Mouse (Mus musculus): ENCODE data around the gene Enthd1.

DNA sequence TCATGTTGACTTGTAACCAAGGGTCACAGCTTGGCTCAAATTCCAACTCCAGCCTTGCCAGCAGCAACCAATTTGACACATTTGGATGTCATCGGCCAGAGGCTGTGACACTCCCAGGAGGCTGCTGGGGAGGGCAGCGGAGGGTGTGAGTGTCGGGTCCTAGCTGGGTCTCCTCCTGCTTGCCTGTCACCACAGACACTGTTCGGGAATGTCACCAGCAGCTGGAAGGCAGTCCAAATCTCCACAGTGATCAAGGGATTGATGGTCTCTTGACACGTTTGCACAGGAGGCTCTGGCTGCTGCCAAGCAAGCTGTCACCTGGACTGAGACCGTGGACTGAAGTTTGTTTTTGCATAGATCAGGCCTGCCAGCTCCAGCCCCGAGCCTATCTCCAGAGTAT, 154.3 kb downstream of the Enthd1 start:
- no peak for TF ChIP-seq CTCF (IDR thresholded peaks at IDR 0.05)
- TF ChIP-seq EP300 (IDR thresholded peaks at IDR 0.05; ENCODE audit: insufficient read depth, low read depth, low read length) = no peak
- no peak for TF ChIP-seq POLR2A (IDR thresholded peaks at IDR 0.05; ENCODE audit: insufficient read depth, low read depth, low read length)
